Mouse (Mus musculus) midbrain, postnatal 0 days (tissue): ENCODE data around the gene Stard13. TPM values are rescaled to one million over a fixed set of nuclear protein-coding genes. Genes with fewer than 3 reads are reported as not detected.

Experiments used
- ATAC-seq: fragments of 200-750 bp; cut with Nextera tagmentation; 2 replicates; pipeline ENCODE4 v1.8.0; 2017; ENCODE audit warnings: moderate number of reproducible peaks, mild to moderate bottlenecking, moderate TSS enrichment, moderate library complexity; ENCODE audit not compliant: low FRiP score
- DNase-seq: peaks from one replicate; pipeline ENCODE4 v3.0.0-alpha.2; 2015; ENCODE audit warnings: low spot score
- H3K27ac ChIP-seq: fragments of 300-500 bp; sonication (generic); 2 replicates; pipeline ENCODE4 v1.5.1; 2014; ENCODE audit warnings: low read depth, mild to moderate bottlenecking, low read length, mixed read lengths
- H3K27me3 ChIP-seq: fragments of 300-500 bp; sonication (generic); 2 replicates; pipeline ENCODE4 v1.6.1; 2014; ENCODE audit warnings: low read length, control low read depth, mixed read lengths; ENCODE audit not compliant: insufficient read depth
- H3K36me3 ChIP-seq: fragments of 300-500 bp; sonication (generic); 2 replicates; pipeline ENCODE4 v1.6.1; 2014; ENCODE audit warnings: low read length, control low read depth, mixed read lengths; ENCODE audit not compliant: insufficient read depth
- H3K4me1 ChIP-seq: fragments of 300-500 bp; sonication (generic); 2 replicates; pipeline ENCODE4 v1.6.1; 2014; ENCODE audit warnings: mild to moderate bottlenecking, control low read depth, antibody characterized with exemption, low read length, mixed read lengths; ENCODE audit not compliant: insufficient read depth
- H3K4me2 ChIP-seq: fragments of 300-500 bp; sonication (generic); 2 replicates; pipeline ENCODE4 v1.6.1; 2014; ENCODE audit warnings: low read depth, mild to moderate bottlenecking, low read length, mixed read lengths; ENCODE audit not compliant: poor library complexity, severe bottlenecking
- H3K4me3 ChIP-seq: fragments of 300-500 bp; sonication (generic); 2 replicates; pipeline ENCODE4 v1.5.1; 2014; ENCODE audit warnings: low read depth, mild to moderate bottlenecking, low read length, moderate library complexity
- H3K9ac ChIP-seq: fragments of 300-500 bp; sonication (generic); replicated peaks from 2 replicates; pipeline ENCODE4 v1.6.1; 2014; ENCODE audit warnings: mild to moderate bottlenecking, low read length, moderate library complexity, mixed read lengths; ENCODE audit not compliant: poor library complexity, severe bottlenecking
- H3K9me3 ChIP-seq: fragments of 300-500 bp; sonication (generic); 2 replicates; pipeline ENCODE4 v1.6.1; 2016; ENCODE audit warnings: low read length, control low read depth
- CTCF ChIP-seq: IDR thresholded peaks from 2 replicates; pipeline ENCODE4 v1.5.1; 2016; ENCODE audit warnings: antibody characterized with exemption, mild to moderate bottlenecking
- WGBS: fragments of 180-500 bp; shearing (Covaris S2); extraction: QIAGEN DNeasy Blood & Tissue Kit; methylation state at CpG from one replicate; pipeline ENCODE4 v1.1.7; 2014; 5-methylcytosine and 5-hydroxymethylcytosine counted together
- polyA plus RNA-seq: library from polyadenylated mRNA; unstranded; fragments of >200 nt; fragmentation: Nextera tagmentation; extraction: Ambion mirVana; gene quantifications from 2 replicates; pipeline ENCODE4 v1.2.1, GENCODE M21; 2015
- total RNA-seq: library from RNA; depleted of rRNA; stranded (reverse); fragments of >200 nt; gene quantifications from 2 replicates; pipeline ENCODE4 v1.2.3, GENCODE M21; 2014

Stard13 gene
- total and polyA plus RNA-seq, 2 experiments from 2014 or later, result 2.1 to 27.2 TPM

DNA sequence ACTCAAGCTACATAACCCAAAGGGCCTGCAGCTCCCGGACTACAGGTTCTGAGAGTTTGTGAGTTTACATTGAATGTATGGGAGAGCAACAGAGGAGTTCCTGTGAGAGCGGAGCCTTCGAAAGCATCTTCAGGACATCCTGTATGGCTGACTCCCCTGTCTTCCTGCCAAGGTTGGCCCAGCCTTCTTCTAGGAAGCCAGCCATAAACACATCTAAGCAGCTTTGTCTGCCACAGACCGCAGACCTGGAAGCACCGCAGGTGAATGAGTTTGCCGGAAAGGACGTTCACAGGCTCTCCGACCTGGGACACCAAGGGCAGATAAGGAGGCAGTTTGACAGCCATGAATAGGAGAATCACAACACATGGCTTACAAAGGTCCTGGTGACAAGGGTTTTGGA, 52.3 kb downstream of the Stard13 start:
- Histone ChIP-seq H3K27ac (no peak overlapping the region), H3K27me3 (no peaks in the 10 kb centered on the region), H3K4me2 (no peak overlapping the region), H3K4me1 (no peaks in the 10 kb centered on the region), H3K36me3 (no peaks in the 10 kb centered on the region), H3K4me3 (no peak overlapping the region), H3K9me3 (no peaks in the 10 kb centered on the region), H3K9ac (no peak overlapping the region)
- WGBS, result 94% methylated on average over 8 of the region's 8 CpGs
- DNase-seq, result no peak
- no peak for ATAC-seq
- no peak for TF ChIP-seq CTCF

GRCm38 (mm10) chr5:151180176-151180785, 53.4 kb downstream of the Stard13 start:
- no peak overlapping the region for H3K4me3 ChIP-seq
- no peak overlapping the region for H3K9ac ChIP-seq
- no peak overlapping the region for H3K4me2 ChIP-seq
- no peaks in the 10 kb centered on the region for H3K4me1 ChIP-seq
- no peaks in the 10 kb centered on the region for H3K27me3 ChIP-seq
- TF ChIP-seq CTCF, result no peak
- no peak for ATAC-seq
- no peak for DNase-seq
- 91% methylated on average over 9 of the region's 9 CpGs for WGBS
- H3K27ac ChIP-seq, result no peak overlapping the region
- H3K36me3 ChIP-seq, result no peaks in the 10 kb centered on the region
- H3K9me3 ChIP-seq, result no peaks in the 10 kb centered on the region

DNA sequence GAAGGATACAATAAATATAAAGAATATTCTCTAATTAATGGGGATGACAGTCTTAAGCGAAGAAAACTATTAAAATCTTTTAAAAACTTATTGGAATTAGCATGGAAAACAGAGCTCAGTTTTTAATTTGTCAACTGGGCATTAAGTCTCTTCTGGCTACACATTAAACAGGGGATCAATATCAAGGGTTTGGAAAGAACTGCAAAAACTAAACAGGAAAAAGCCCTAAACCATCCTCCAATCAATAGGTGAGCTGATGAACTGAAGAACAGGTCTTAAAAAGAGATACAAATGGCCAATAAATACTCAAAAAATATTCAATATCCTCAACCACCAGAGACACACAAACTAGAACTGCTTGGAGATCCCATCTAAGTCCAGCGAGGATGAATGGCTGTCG, 56.5 kb downstream of the Stard13 start:
- Histone ChIP-seq H3K27me3 (no peaks in the 10 kb centered on the region), H3K9ac (no peak overlapping the region), H3K4me3 (no peak overlapping the region), H3K4me2 (no peak overlapping the region), H3K9me3 (no peaks in the 10 kb centered on the region), H3K36me3 (no peaks in the 10 kb centered on the region), H3K27ac (no peak overlapping the region), H3K4me1 (no peaks in the 10 kb centered on the region)
- WGBS, result 89% methylated on average over 3 of the region's 3 CpGs
- TF ChIP-seq CTCF, result no peak
- DNase-seq, result no peak
- no peak for ATAC-seq

DNA sequence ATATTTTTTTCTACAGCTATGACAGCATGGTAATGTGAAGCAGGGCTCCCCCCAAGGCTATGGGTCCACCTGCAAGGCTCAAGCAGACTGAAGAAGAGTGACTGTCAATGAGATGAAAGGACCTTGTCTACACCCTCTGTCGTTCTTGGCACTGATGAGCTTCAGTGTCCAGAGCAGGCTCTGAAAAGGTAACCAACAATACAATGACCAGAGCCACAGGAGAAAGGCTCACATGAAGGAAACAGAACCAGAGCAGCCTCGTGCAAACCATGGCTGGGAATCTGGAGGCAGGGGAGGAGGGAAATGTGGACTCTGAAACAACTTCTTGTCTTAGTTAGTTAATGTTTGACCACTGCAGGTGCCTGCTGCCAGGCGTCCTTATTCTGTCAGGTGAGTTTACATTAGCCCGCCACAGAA, 57.7 kb downstream of the Stard13 start:
- DNase-seq (no peak), ATAC-seq (no peak)
- Histone ChIP-seq H3K36me3 (no peaks in the 10 kb centered on the region), H3K9ac (no peak overlapping the region), H3K9me3 (no peaks in the 10 kb centered on the region), H3K4me3 (no peak overlapping the region), H3K27me3 (no peaks in the 10 kb centered on the region), H3K4me1 (no peaks in the 10 kb centered on the region), H3K4me2 (no peak overlapping the region), H3K27ac (no peak overlapping the region)
- WGBS, result 80% methylated on average over 4 of the region's 4 CpGs
- no peak for TF ChIP-seq CTCF

- ATAC-seq (no peak), DNase-seq (no peak)
- Histone ChIP-seq H3K9me3 (no peaks in the 10 kb centered on the region), H3K4me1 (no peaks in the 10 kb centered on the region), H3K4me2 (no peak overlapping the region), H3K27ac (0 out of 2 replicates have a peak overlapping the region, but pooled peaks have one; percentile 12), H3K4me3 (no peak overlapping the region), H3K27me3 (no peaks in the 10 kb centered on the region), H3K9ac (no peak overlapping the region), H3K36me3 (no peaks in the 10 kb centered on the region)
- no peak for TF ChIP-seq CTCF
- WGBS, result 62% methylated on average over 7 of the region's 7 CpGs
Measured at GRCm38 (mm10) chr5:151174485-151175460, 58.9 kb downstream of the Stard13 start.

- Histone ChIP-seq H3K4me2 (no peak overlapping the region), H3K9me3 (no peaks in the 10 kb centered on the region), H3K27me3 (no peaks in the 10 kb centered on the region), H3K4me1 (no peaks in the 10 kb centered on the region), H3K27ac (no peak overlapping the region), H3K36me3 (no peaks in the 10 kb centered on the region), H3K4me3 (no peak overlapping the region), H3K9ac (no peak overlapping the region)
- 92% methylated on average over 1 of the region's 1 CpGs for WGBS
- no peak for TF ChIP-seq CTCF
- DNase-seq (no peak), ATAC-seq (no peak)
Measured at GRCm38 (mm10) chr5:151173774-151174173, 59.9 kb downstream of the Stard13 start.
